Mouse (Mus musculus) intestine, embryonic 16.5 days (tissue): ENCODE results near the gene Zmynd19. TPM values are rescaled to one million over a fixed set of nuclear protein-coding genes. Genes with fewer than 3 reads are reported as not detected.

Experiments used
- ATAC-seq: fragments of 200-750 bp; cut with Nextera tagmentation; 2 replicates; pipeline ENCODE4 v1.8.0; 2017; ENCODE audit warnings: moderate TSS enrichment, moderate library complexity
- H3K27ac ChIP-seq: fragments of 300-500 bp; sonication (generic); 2 replicates; pipeline ENCODE4 v1.5.1; 2014; ENCODE audit warnings: mild to moderate bottlenecking, low read length
- H3K27me3 ChIP-seq: fragments of 300-500 bp; sonication (generic); replicated peaks from 2 replicates; pipeline ENCODE4 v1.6.1; 2014; ENCODE audit warnings: low read length, control low read depth, mixed read lengths; ENCODE audit not compliant: control insufficient read depth, insufficient read depth
- H3K36me3 ChIP-seq: fragments of 300-500 bp; sonication (generic); 2 replicates; pipeline ENCODE4 v1.6.1; 2014; ENCODE audit warnings: low read length, control low read depth; ENCODE audit not compliant: control insufficient read depth, insufficient read depth
- H3K4me1 ChIP-seq: fragments of 300-500 bp; sonication (generic); 2 replicates; pipeline ENCODE4 v1.6.1; 2014; ENCODE audit warnings: low read length, control low read depth, mixed read lengths; ENCODE audit not compliant: control insufficient read depth, insufficient read depth
- H3K4me2 ChIP-seq: fragments of 300-500 bp; sonication (generic); 2 replicates; pipeline ENCODE4 v1.6.1; 2014; ENCODE audit warnings: low read depth, low read length, control low read depth
- H3K4me3 ChIP-seq: fragments of 300-500 bp; sonication (generic); 2 replicates; pipeline ENCODE4 v1.5.1; 2014; ENCODE audit warnings: mild to moderate bottlenecking, low read length
- H3K9ac ChIP-seq: fragments of 300-500 bp; sonication (generic); 2 replicates; pipeline ENCODE4 v1.6.1; 2014; ENCODE audit warnings: low read depth, low read length
- H3K9me3 ChIP-seq: fragments of 300-500 bp; sonication (generic); 2 replicates; pipeline ENCODE4 v1.6.1; 2016; ENCODE audit warnings: low read length, control low read depth; ENCODE audit not compliant: control insufficient read depth
- WGBS: fragments of 180-500 bp; shearing (Covaris S2); extraction: QIAGEN DNeasy Blood & Tissue Kit; methylation state at CpG from one replicate; pipeline ENCODE4 v1.1.7; 2014; 5-methylcytosine and 5-hydroxymethylcytosine counted together
- polyA plus RNA-seq: library from polyadenylated mRNA; unstranded; fragments of >200 nt; fragmentation: Nextera tagmentation; extraction: Ambion mirVana; gene quantifications from 2 replicates; pipeline ENCODE4 v1.2.1, GENCODE M21; 2015

The Zmynd19 gene
- 1.9 and 2.1 TPM in 2 replicates for polyA plus RNA-seq

DNA sequence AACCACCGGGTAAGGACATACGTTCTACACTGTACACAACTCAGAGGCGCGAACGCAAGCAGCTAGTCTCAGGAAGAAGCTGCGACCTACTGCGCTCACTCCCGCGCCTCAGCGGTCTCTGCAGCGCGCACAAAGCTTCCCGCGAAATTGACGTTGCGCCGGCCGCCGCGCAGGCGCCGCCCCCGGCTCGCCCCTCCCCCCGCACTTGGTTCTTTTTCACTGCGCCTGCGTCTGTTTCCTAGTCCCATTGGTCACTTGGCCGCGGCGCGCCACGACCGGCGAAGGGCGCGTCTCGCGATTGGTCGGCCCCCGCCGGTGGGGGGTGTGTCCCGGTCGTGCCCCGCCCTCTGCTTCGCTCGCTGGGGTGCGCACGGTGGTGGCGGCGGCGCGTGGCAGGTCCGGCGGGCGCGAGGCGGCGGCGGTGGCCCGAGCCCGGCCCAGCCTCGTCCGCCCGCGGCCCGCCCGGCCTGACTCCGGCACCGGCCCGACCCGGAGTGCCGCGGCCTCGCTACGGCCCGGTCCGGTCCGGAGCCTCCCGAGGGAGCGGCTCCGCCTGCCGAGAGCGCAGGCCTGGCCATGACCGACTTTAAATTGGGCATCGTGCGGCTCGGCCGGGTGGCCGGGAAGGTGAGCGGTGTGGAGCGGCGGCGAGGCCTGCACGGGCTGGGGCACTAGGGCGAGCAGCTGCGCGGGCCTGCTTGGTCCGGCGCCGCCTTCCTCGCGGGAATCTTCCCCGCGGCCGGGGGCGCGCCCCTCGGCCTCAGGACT, at the start of gene Zmynd19:
Zmynd19 (plus strand) TSS at position 372 of the 768 bp plus-strand sequence.
- peaks cover 12% of the 10 kb centered on the region for H3K4me1 ChIP-seq
- peak within 1 kb of the TSS; percentile 94 for H3K9ac ChIP-seq
- ATAC-seq = peak; percentile 99
- H3K4me3 ChIP-seq = peak within 1 kb of the TSS; percentile 98
- H3K4me2 ChIP-seq = peak within 1 kb of the TSS; percentile 90
- no peaks in the 10 kb centered on the region for H3K27me3 ChIP-seq
- peak within 1 kb of the TSS; percentile 60 for H3K27ac ChIP-seq
- no peaks in the 10 kb centered on the region for H3K9me3 ChIP-seq
- under 1% methylated on average over 76 of the region's 108 CpGs for WGBS
- peaks cover 6% of the 10 kb centered on the region; the same call in 1 of the 2 replicates for H3K36me3 ChIP-seq

DNA sequence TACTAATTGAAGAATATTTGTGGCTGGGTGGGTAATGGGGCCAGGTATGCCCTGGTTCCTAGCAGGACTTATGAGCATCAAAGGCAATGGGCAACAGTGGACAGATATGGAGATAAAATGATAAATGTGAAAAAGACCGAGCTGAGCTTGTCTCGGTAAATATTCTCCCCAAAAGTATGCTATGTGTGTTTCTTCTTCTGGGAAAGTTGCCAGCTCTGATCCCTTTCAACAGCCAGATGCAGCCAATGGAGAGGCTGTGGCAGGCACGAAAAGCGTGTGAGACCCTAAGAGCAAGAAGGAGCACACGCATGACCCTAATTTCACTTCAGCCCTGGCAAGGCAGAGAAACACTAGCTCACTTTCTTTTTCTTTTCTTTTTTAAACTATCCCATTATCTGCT, 48.5 kb upstream of the Zmynd19 start:
- H3K9me3 ChIP-seq = no peaks in the 10 kb centered on the region
- H3K27me3 ChIP-seq = no peaks in the 10 kb centered on the region
- H3K36me3 ChIP-seq = no peaks in the 10 kb centered on the region
- peaks cover 24% of the 10 kb centered on the region for H3K4me1 ChIP-seq
- WGBS = 51% methylated on average over 5 of the region's 5 CpGs
- H3K9ac ChIP-seq = no peak overlapping the region
- no peak overlapping the region for H3K4me2 ChIP-seq
- H3K27ac ChIP-seq = no peak overlapping the region
- H3K4me3 ChIP-seq = no peak overlapping the region
- no peak for ATAC-seq

DNA sequence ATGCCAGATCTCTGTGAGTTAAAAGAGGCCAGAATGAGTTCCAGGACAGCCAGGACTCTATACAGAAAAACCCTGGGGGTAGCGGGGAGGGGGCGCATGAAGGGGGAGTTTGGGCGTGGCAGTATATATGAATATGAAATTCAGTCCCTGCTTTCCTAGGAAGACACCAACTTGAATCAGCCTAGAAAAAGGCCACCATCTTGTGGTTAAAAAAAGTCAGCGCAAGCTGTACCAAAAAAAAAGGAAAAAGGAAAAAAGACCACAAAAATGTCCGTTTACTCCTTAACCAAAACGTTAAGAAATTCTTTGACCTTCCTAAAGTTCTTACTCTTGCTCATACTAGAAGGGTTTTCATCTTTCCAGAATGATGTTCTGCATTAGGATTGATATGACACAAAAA, 46.6 kb upstream of the Zmynd19 start:
- no peak for ATAC-seq
- H3K4me3 ChIP-seq = no peak overlapping the region
- no peaks in the 10 kb centered on the region for H3K36me3 ChIP-seq
- no peak overlapping the region for H3K4me2 ChIP-seq
- H3K9me3 ChIP-seq = no peaks in the 10 kb centered on the region
- WGBS = 79% methylated on average over 6 of the region's 6 CpGs
- no peak overlapping the region for H3K9ac ChIP-seq
- H3K4me1 ChIP-seq = peaks cover 25% of the 10 kb centered on the region
- H3K27me3 ChIP-seq = no peaks in the 10 kb centered on the region
- no peak overlapping the region for H3K27ac ChIP-seq

DNA sequence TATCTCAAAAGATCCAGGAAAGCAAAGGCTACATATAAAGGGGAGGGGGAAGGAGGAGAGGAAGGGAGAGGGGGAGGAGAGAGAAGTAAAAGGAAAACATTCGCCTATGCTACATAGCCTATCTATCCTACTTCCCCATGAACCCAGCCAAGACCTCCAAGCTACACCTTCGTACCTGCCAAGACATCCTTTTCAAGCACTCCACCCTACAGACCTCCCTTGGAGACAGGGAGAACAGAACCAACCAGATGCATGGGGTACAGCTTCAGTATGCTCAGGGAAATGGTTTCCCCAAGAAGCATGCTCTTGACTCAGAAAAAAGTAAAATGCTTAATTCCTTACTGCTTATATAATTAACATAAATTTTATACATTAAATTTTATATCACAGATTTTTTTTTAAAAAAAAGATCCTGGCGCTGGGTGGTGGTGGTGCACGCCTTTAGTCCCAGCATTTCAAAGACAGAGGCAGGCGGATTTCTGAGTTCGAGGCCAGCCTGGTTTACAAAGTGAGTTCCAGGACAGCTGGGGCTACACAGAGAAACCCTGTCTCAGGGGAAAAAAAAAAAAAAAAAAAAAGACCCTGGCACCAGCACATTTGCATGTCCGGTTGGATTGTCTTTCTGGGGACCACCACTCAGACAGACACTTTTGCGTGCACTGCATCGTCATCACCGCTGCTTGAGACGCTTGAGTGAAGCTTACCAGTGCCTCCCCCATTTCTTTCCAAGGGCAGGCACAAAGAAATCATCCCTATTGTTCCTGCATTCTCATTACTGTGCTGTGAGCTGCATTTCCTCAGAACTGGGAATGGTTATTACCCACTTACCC, 44.6 kb upstream of the Zmynd19 start:
- peaks cover 25% of the 10 kb centered on the region for H3K4me1 ChIP-seq
- H3K27me3 ChIP-seq = no peaks in the 10 kb centered on the region
- H3K27ac ChIP-seq = no peak overlapping the region
- no peaks in the 10 kb centered on the region for H3K36me3 ChIP-seq
- no peak overlapping the region for H3K9ac ChIP-seq
- no peak overlapping the region for H3K4me3 ChIP-seq
- 78% methylated on average over 11 of the region's 11 CpGs for WGBS
- no peak overlapping the region for H3K4me2 ChIP-seq
- H3K9me3 ChIP-seq = no peaks in the 10 kb centered on the region
- ATAC-seq = no peak

DNA sequence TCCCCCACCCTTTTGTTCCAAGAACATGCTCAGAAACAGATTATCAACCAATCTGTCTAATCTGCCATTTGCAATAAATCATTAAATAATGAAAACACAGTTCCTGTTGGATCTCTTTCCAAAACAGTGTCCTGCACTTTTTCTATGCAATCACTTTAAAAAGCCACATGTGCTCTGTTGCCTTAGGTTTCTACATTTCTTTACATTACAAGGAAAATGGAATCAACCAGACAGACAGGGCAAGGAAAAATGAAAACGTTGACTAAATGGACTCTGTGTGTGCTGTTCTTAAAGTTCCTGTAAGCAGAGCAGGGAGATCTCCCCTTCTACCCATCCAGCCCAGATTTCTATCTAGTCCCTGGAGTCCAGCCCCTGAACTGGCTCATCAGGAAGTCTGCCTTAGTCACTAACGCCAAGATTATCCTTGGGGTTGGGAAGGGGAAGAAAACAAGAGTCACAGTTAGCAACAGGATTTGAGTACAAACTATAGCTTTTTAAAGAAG, 43.9 kb upstream of the Zmynd19 start:
- Histone ChIP-seq H3K27ac (0 out of 2 replicates have a peak overlapping the region, but pooled peaks have one; percentile 14), H3K9ac (no peak overlapping the region), H3K9me3 (no peaks in the 10 kb centered on the region), H3K4me1 (peaks cover 25% of the 10 kb centered on the region), H3K4me2 (no peak overlapping the region), H3K27me3 (no peaks in the 10 kb centered on the region), H3K36me3 (no peaks in the 10 kb centered on the region), H3K4me3 (no peak overlapping the region)
- WGBS = 17% methylated on average over 2 of the region's 2 CpGs
- no peak for ATAC-seq

DNA sequence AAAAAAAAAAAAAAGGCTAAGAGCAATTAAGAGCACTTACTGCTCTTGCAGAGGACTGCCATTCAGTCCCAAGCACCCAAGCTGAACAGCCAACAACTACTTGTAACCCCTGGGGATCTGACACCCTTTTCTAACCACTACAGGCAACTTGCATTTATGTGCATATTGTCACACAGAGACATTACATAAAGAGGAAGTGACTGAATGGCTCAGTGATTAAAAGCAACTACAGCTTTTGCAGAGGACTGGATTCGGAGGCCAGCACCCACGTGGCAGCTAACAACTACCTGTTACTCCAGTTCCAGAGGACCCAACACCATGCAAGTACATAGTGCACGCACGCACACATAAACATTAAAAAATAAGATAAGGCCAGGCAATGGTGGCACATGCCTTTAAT, 39.1 kb upstream of the Zmynd19 start:
- Histone ChIP-seq H3K9me3 (no peaks in the 10 kb centered on the region), H3K9ac (no peak overlapping the region), H3K27me3 (no peaks in the 10 kb centered on the region), H3K4me1 (peaks cover 6% of the 10 kb centered on the region; the same call in 1 of the 2 replicates), H3K27ac (no peak overlapping the region), H3K4me2 (no peak overlapping the region), H3K4me3 (no peak overlapping the region), H3K36me3 (no peaks in the 10 kb centered on the region)
- 87% methylated on average over 4 of the region's 4 CpGs for WGBS
- ATAC-seq = no peak

DNA sequence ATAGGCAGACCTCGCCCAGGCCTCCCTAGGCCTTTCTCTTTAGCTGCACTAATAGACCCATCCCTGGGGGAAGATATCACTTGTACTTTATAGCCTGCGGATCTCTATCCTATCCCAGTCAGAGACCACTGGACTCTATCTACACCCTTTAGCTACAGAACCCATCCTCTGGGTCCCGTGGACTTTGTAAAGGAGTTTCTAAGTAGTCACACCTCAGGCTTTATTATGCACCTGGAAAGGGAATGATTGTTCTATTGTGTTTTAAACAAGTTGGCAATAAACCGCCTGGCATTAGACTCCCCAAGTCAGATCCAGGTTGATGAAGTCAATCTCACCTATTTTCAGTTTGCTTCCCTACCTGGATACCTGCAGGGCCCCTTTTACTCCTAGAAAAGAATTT, 37.4 kb upstream of the Zmynd19 start:
- Histone ChIP-seq H3K27me3 (no peaks in the 10 kb centered on the region), H3K9me3 (no peaks in the 10 kb centered on the region), H3K27ac (no peak overlapping the region), H3K9ac (no peak overlapping the region), H3K4me2 (no peak overlapping the region), H3K4me1 (no peaks in the 10 kb centered on the region), H3K4me3 (no peak overlapping the region), H3K36me3 (no peaks in the 10 kb centered on the region)
- ATAC-seq = no peak
- 90% methylated on average over 4 of the region's 4 CpGs for WGBS

DNA sequence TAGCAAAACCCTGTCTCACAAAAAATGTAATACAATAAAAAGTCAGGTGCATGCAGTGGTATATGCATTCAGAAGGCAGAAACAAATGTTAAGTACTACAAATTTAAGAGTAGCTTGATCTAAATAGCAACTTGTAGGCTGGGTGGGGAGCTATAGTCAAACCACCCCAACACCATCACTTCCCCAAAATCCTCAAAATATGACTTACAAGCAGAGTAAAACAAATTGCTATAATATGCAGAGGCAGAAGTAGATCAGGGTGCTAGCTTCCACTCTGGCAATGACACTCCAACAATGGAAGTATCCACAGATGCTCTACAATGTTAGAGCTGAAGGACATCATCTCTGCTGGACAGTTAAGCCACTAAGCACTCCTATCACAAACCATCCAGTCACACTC, 37.0 kb upstream of the Zmynd19 start:
- no peaks in the 10 kb centered on the region for H3K27me3 ChIP-seq
- ATAC-seq = no peak
- no peak overlapping the region for H3K9ac ChIP-seq
- H3K27ac ChIP-seq = no peak overlapping the region
- no peaks in the 10 kb centered on the region for H3K9me3 ChIP-seq
- peaks cover 3% of the 10 kb centered on the region for H3K4me1 ChIP-seq
- H3K4me2 ChIP-seq = no peak overlapping the region
- H3K36me3 ChIP-seq = no peaks in the 10 kb centered on the region
- H3K4me3 ChIP-seq = no peak overlapping the region

DNA sequence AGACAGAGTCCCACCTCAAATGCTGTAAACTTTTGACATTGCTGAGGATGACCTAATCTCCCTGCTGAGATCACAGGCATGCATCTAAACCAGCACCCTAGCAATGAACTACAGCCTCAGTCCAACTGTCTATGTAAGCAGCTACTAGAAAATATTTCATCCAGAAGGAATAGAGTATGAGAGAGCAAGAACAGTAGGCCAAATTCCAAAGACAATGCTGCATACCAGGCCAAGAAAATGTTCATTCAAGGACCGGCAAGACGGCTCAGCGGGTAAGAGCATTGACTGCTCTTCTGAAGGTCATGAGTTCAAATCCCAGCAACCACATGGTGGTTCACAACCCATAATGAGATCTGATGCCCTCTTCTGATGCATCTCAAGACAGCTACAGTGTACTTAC, 34.8 kb upstream of the Zmynd19 start:
- peaks cover 7% of the 10 kb centered on the region for H3K4me1 ChIP-seq
- H3K4me3 ChIP-seq = no peak overlapping the region
- WGBS = 87% methylated on average over 3 of the region's 3 CpGs
- H3K4me2 ChIP-seq = no peak overlapping the region
- no peak for ATAC-seq
- no peaks in the 10 kb centered on the region for H3K27me3 ChIP-seq
- H3K27ac ChIP-seq = no peak overlapping the region
- H3K36me3 ChIP-seq = no peaks in the 10 kb centered on the region
- H3K9me3 ChIP-seq = no peaks in the 10 kb centered on the region
- H3K9ac ChIP-seq = no peak overlapping the region
